Mouse (Mus musculus): Measurements from ENCODE around the gene Vti1a. TPM values are rescaled to one million over a fixed set of nuclear protein-coding genes. Genes with fewer than 3 reads are reported as not detected.

Vti1a gene
- polyA plus RNA-seq, 1 experiment: not detected

DNA sequence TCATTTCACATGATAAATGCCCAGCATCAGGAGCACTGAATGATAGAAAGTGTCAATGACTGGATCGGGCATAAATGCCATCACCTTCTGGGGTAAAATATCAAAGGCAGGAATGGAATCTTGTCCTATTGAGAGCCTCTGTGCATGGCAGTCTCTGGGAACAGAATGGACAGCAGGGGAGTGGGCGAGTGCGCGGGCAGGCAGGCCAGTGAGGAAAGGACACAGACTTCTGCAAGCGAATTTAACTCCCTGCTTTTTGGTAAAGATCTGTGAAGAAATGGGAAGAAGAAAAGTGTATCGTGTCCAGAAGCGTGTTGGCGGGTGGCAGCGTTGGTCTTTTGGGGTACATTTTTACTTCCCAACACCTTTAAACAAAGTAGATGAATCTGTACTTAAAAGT lies 207.2 kb downstream of the Vti1a start:
- H3K27ac ChIP-seq (ENCODE audit: insufficient read depth, low read depth, low read length): no peak overlapping the region
- 94% methylated on average over 9 of the region's 9 CpGs for WGBS
- no peak overlapping the region for H3K4me3 ChIP-seq (ENCODE audit: insufficient read depth, low read depth, low read length)
- no peak for TF ChIP-seq POLR2A (IDR thresholded peaks at IDR 0.05; ENCODE audit: insufficient read depth, low read depth, low read length)
- no peak for TF ChIP-seq CTCF (IDR thresholded peaks at IDR 0.05; ENCODE audit: insufficient read depth, low read depth, low read length)
- no peaks in the 10 kb centered on the region for H3K4me1 ChIP-seq (ENCODE audit: control insufficient read depth, insufficient read depth, low read length)

DNA sequence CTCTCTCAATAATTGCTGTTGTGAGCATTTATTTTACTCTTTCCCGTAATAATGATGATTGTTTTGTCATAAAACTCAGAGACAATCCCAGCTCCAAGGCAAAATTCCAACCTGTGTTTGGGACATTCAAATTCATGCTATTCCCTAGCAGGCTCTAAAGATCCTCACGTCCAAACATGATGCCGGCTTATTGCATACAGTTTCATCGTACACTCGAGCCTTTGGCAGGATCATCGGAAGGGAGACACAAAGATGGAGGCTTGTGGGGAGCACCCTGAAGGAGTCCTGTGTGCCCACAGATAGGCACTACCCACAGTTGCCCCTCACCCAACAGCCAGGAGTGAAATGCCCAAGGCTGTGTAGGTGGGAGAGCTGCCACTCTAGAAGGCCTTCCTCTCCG lies 208.3 kb downstream of the Vti1a start:
- no peak overlapping the region for H3K4me3 ChIP-seq (ENCODE audit: insufficient read depth, low read depth, low read length)
- WGBS: 93% methylated on average over 7 of the region's 7 CpGs
- H3K4me1 ChIP-seq (ENCODE audit: control insufficient read depth, insufficient read depth, low read length): no peaks in the 10 kb centered on the region
- H3K27ac ChIP-seq (ENCODE audit: insufficient read depth, low read depth, low read length): no peak overlapping the region
- TF ChIP-seq POLR2A (IDR thresholded peaks at IDR 0.05; ENCODE audit: insufficient read depth, low read depth, low read length) (no peak), CTCF (IDR thresholded peaks at IDR 0.05; ENCODE audit: insufficient read depth, low read depth, low read length) (no peak)

DNA sequence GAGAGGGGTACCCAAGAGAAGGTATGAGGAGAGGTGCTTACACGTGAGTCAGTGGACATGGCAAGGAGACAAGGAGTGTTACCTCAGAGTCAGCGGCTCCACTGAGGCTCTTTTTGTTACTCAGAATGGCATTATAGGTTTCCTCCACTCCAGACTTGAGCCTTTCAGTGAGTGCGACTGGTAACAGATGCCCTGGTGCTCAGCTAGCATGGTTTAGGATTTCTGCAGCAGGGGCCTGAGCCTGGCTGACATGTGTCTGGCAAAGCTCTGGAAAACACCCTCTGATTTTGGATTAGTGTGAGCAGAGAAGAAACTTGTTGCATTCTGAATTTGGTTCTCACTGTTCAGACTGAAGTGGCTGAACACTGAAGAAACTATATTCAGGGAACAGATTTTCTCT lies 209.0 kb downstream of the Vti1a start:
- TF ChIP-seq POLR2A (IDR thresholded peaks at IDR 0.05; ENCODE audit: insufficient read depth, low read depth, low read length) (no peak), CTCF (IDR thresholded peaks at IDR 0.05; ENCODE audit: insufficient read depth, low read depth, low read length) (no peak)
- Histone ChIP-seq H3K4me1 (ENCODE audit: control insufficient read depth, insufficient read depth, low read length) (no peaks in the 10 kb centered on the region), H3K27ac (ENCODE audit: insufficient read depth, low read depth, low read length) (no peak overlapping the region), H3K4me3 (ENCODE audit: insufficient read depth, low read depth, low read length) (no peak overlapping the region)
- WGBS: 70% methylated on average over 3 of the region's 3 CpGs

DNA sequence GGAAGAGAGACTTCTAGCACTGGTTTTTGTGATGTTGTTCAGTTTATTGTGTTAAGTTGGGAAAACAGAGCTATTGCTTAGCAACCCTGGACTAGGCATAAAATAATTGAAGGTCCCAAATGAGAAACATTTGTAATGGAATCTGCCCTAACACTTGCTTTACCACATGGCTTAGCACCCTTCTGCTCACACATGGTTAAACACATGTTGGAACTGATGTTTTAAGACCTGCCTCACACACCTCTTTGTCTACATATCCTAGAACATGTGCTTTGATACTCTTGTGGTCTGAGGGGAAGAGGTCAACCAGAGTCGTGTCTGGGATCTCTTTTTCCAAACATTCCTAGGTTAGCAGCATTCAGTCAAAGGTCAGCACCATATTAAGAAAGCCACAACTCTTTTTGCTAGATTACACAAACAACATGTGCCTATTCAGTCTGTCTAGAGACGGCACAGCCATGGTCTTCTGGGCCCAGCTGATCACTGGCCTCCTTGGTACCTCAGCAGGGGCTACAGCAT lies 210.7 kb downstream of the Vti1a start:
- 76% methylated on average over 2 of the region's 2 CpGs for WGBS
- TF ChIP-seq CTCF (IDR thresholded peaks at IDR 0.05; ENCODE audit: insufficient read depth, low read depth, low read length) (no peak), POLR2A (IDR thresholded peaks at IDR 0.05; ENCODE audit: insufficient read depth, low read depth, low read length) (no peak)
- Histone ChIP-seq H3K27ac (ENCODE audit: insufficient read depth, low read depth, low read length) (no peak overlapping the region), H3K4me3 (ENCODE audit: insufficient read depth, low read depth, low read length) (no peak overlapping the region), H3K4me1 (ENCODE audit: control insufficient read depth, insufficient read depth, low read length) (no peaks in the 10 kb centered on the region)

DNA sequence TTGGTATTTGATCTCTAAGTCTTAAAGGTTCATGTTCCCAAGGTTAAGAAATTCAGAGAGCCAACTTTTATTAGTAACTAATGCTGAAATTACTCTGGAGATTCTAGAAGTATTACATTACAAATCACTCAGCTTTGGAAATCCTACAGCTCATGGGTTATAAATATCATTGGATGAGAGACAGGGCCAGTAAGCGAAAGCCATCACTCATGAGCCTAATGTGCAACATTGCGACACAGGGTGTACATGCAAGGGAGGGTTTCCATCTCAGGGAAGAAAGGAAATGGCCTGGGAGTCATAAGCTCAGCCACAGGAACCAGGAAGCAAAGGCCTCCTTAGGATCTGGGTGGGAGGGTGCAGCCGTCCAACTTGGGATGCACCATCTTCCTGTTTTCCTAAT lies 213.9 kb downstream of the Vti1a start:
- Histone ChIP-seq H3K27ac (ENCODE audit: insufficient read depth, low read depth, low read length) (no peak overlapping the region), H3K4me3 (ENCODE audit: insufficient read depth, low read depth, low read length) (no peak overlapping the region), H3K4me1 (ENCODE audit: control insufficient read depth, insufficient read depth, low read length) (no peaks in the 10 kb centered on the region)
- 95% methylated on average over 3 of the region's 3 CpGs for WGBS
- no peak for TF ChIP-seq CTCF (IDR thresholded peaks at IDR 0.05; ENCODE audit: insufficient read depth, low read depth, low read length)
- no peak for TF ChIP-seq POLR2A (IDR thresholded peaks at IDR 0.05; ENCODE audit: insufficient read depth, low read depth, low read length)

DNA sequence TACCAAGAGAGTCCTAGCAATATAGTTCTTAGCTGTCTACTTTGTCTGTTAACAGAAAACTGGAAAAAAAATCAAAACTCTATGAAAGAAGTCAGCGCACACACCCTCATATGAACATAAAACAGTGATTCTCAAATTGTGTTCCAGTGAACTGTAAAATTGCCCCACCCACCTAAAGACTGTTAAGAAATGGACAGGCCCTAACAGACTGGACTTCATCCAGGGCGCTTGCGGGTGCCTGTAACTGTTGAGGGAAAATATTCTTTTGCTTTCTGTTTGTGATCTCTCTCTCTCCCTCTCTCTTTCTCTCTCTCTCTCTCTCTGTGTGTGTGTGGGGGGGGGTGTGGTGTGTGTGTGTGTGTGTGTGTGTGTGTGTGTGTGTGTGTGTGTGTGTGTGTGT lies 216.6 kb downstream of the Vti1a start:
- no peak overlapping the region for H3K27ac ChIP-seq (ENCODE audit: insufficient read depth, low read depth, low read length)
- TF ChIP-seq CTCF (IDR thresholded peaks at IDR 0.05; ENCODE audit: insufficient read depth, low read depth, low read length) (no peak), POLR2A (IDR thresholded peaks at IDR 0.05; ENCODE audit: insufficient read depth, low read depth, low read length) (no peak)
- H3K4me3 ChIP-seq (ENCODE audit: insufficient read depth, low read depth, low read length): no peak overlapping the region
- H3K4me1 ChIP-seq (ENCODE audit: control insufficient read depth, insufficient read depth, low read length): no peaks in the 10 kb centered on the region
- 95% methylated on average over 3 of the region's 3 CpGs for WGBS

DNA sequence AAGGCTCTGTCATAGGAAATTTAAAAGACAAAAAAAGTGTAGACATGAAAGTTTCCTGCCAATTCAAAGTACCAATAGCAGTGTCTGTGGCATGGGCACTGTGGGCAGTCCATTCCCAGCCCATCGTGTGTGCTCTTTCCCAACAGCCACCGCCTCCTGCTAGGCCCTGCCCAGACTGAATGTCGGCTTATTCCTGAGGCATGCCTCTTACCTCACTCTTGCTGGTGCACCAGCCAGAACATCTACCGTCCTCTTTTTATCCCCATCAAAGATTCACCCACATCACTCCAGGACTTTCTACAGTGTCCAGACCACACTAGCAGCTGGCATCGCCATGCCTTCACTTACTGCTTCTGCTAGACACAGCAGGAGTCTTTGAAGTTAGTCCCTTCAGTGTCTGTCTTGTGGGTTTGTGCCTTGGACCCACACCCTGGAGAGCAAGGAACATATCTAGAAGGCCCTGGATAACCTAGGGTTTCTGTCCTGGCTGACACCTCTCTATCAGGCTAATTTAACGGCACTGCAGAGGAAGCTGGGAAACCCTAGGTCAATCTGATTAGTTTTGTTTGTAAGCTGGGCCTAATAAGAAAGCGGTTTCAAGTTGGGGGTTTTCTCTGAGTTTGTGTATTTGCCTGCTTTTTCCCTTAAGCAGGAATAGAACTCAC lies 220.3 kb downstream of the Vti1a start:
- Histone ChIP-seq H3K4me1 (ENCODE audit: control insufficient read depth, insufficient read depth, low read length) (no peaks in the 10 kb centered on the region; the same call in 1 of the 2 replicates), H3K27ac (ENCODE audit: insufficient read depth, low read depth, low read length) (no peak overlapping the region), H3K4me3 (ENCODE audit: insufficient read depth, low read depth, low read length) (no peak overlapping the region)
- TF ChIP-seq POLR2A (IDR thresholded peaks at IDR 0.05; ENCODE audit: insufficient read depth, low read depth, low read length) (no peak), CTCF (IDR thresholded peaks at IDR 0.05; ENCODE audit: insufficient read depth, low read depth, low read length) (no peak)
- WGBS: 92% methylated on average over 7 of the region's 7 CpGs

DNA sequence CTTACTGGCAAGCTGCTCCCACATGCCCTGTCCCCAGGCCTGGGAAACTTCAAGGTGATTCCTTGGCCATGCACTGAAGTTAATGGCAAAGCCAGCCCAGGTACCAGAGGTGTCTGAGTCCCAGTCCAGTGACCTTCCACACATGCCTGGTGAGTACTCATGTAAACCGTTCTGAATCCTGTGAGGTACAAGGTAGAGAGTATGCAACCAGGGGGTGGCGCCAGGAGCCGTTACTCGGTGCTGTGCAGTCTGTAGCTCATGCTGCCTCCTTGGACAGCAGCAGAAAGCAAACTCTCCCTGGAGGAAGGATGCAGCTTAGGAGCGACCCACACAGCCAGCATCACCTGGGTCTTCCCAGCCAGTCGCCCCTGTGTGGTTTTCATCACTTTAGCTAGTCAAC lies 221.6 kb downstream of the Vti1a start:
- TF ChIP-seq POLR2A (IDR thresholded peaks at IDR 0.05; ENCODE audit: insufficient read depth, low read depth, low read length) (no peak), CTCF (IDR thresholded peaks at IDR 0.05; ENCODE audit: insufficient read depth, low read depth, low read length) (no peak)
- WGBS: 70% methylated on average over 6 of the region's 6 CpGs
- H3K27ac ChIP-seq (ENCODE audit: insufficient read depth, low read depth, low read length): no peak overlapping the region
- no peak overlapping the region for H3K4me3 ChIP-seq (ENCODE audit: insufficient read depth, low read depth, low read length)
- peaks cover 3% of the 10 kb centered on the region; the same call in 1 of the 2 replicates for H3K4me1 ChIP-seq (ENCODE audit: control insufficient read depth, insufficient read depth, low read length)

DNA sequence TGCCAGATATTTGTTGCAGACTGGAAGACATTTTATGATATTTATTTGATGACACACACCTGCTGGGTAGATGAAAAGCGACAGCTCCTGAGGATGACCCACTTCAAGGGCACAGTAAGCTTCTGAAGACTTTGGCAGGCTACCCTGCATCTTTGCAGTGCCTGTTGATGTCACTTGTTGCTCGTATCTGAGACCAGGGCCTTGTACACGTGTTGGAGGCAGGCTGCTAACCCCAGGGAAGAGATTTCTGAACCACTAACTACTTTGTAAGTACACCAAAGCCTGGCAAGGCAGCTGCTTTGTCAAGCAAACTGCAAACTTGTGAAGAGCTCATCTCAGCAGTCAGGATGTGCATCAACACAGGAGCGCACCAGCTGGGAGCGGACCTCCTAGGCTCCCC lies 225.5 kb downstream of the Vti1a start:
- Histone ChIP-seq H3K27ac (ENCODE audit: insufficient read depth, low read depth, low read length) (no peak overlapping the region), H3K4me3 (ENCODE audit: insufficient read depth, low read depth, low read length) (no peak overlapping the region), H3K4me1 (ENCODE audit: control insufficient read depth, insufficient read depth, low read length) (peaks cover 3% of the 10 kb centered on the region; the same call in 1 of the 2 replicates)
- TF ChIP-seq POLR2A (IDR thresholded peaks at IDR 0.05; ENCODE audit: insufficient read depth, low read depth, low read length) (no peak), CTCF (IDR thresholded peaks at IDR 0.05; ENCODE audit: insufficient read depth, low read depth, low read length) (no peak)
- 92% methylated on average over 5 of the region's 5 CpGs for WGBS

All from olfactory bulb, adult 2 months (tissue).